Mouse (Mus musculus): ENCODE results near the gene Wdtc1. TPM values are rescaled to one million over a fixed set of nuclear protein-coding genes. Genes with fewer than 3 reads are reported as not detected.
A peak's percentile ranks its signal among the peaks of the same experiment; 100 is the strongest.

Gene Wdtc1
- total and polyA plus RNA-seq, 3 experiments = 13.2 to 35.3 TPM; not detected in 1

DNA sequence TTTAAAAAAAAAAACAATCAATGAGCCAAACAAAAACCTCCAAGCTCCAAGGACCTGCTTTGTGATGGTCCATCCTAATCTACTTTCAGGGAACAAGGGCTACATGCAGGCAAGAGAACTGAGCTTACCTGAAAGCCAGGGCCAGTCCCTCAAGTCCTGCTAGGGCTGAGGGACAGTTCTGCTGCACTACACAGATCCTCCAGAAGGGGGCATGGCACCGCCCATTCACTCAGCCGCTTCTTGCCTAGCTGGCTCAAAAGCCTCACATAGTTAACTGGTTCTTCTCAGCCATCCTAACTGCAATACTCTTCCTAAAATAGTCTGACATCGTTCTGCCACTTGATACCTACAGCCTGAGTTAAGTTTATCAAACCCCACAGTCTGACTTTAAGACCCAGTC lies 46.0 kb downstream of the Wdtc1 start:
- H3K36me3 ChIP-seq (ENCODE audit: control insufficient read depth in 1 of 2, insufficient read depth in 2 of 2, low read length in 2 of 2) = no peaks in the 10 kb centered on the region
- TF ChIP-seq RAD21 (IDR thresholded peaks at IDR 0.05; ENCODE audit: low read depth, low read length) (peak; percentile 37), CTCF (IDR thresholded peaks at IDR 0.05 in 2 of 3, conservative IDR thresholded peaks at IDR 0.05 in 1 of 3; ENCODE audit: control insufficient read depth in 1 of 3, insufficient read depth in 1 of 3, low read depth in 2 of 3, low read length in 3 of 3, poor library complexity in 1 of 3, severe bottlenecking in 1 of 3) (peak; percentile 75 to 84 (median 77)), MYB (IDR thresholded peaks at IDR 0.05; ENCODE audit: low read depth, low read length) (no peak), SMC3 (IDR thresholded peaks at IDR 0.05; ENCODE audit: low read depth, low read length) (peak; percentile 63), MAZ (IDR thresholded peaks at IDR 0.05; ENCODE audit: low read depth, low read length) (no peak), ZC3H11A (IDR thresholded peaks at IDR 0.05; ENCODE audit: low read depth, low read length) (peak; percentile 23)
- no peak overlapping the region for H3K27ac ChIP-seq (ENCODE audit: control insufficient read depth, low read depth, low read length)
- no peaks in the 10 kb centered on the region for H3K27me3 ChIP-seq (ENCODE audit: control insufficient read depth in 1 of 2, insufficient read depth in 2 of 2, low read length in 2 of 2)
- DNase-seq (ENCODE audit: low read depth, low spot score) = peak; percentile 78
- H3K79me2 ChIP-seq (ENCODE audit: control insufficient read depth, insufficient read depth, low read length, poor library complexity) = no peaks in the 10 kb centered on the region
- no peaks in the 10 kb centered on the region for H3K9me3 ChIP-seq (replicated peaks; ENCODE audit: insufficient read depth, low read length)
- H3K4me3 ChIP-seq (ENCODE audit: control insufficient read depth in 1 of 2, insufficient read depth in 1 of 2, low read depth in 2 of 2, low read length in 2 of 2) = no peak overlapping the region
- H3K9ac ChIP-seq (ENCODE audit: control insufficient read depth, low read depth, low read length, poor library complexity, severe bottlenecking) = no peak overlapping the region
- H3K4me1 ChIP-seq (ENCODE audit: control insufficient read depth in 1 of 2, insufficient read depth in 2 of 2, low read length in 2 of 2) = no peaks in the 10 kb centered on the region

DNA sequence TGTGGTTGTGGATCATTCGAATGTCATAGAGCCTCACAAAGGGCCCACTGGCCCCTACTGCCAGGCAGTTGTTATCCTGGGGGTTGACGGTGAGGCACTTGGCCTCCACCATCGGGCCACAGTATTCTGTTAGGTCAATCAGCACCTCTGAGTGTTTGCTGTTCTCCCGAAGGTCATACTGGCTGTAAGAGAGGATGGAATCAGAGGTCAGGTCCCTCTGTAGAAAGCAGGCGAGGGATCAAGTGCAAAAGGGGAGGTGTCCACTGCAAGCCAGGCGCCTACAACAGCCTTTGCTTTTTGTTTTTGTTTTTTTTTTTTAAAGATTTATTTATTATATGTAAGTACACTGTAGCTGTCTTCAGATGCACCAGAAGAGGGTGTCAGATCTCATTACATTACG lies 47.5 kb downstream of the Wdtc1 start:
- Histone ChIP-seq H3K4me3 (ENCODE audit: control insufficient read depth in 1 of 2, insufficient read depth in 1 of 2, low read depth in 2 of 2, low read length in 2 of 2) (no peak overlapping the region), H3K4me1 (ENCODE audit: control insufficient read depth in 1 of 2, insufficient read depth in 2 of 2, low read length in 2 of 2) (no peaks in the 10 kb centered on the region), H3K79me2 (ENCODE audit: control insufficient read depth, insufficient read depth, low read length, poor library complexity) (no peaks in the 10 kb centered on the region), H3K27me3 (ENCODE audit: control insufficient read depth in 1 of 2, insufficient read depth in 2 of 2, low read length in 2 of 2) (no peaks in the 10 kb centered on the region), H3K9me3 (replicated peaks; ENCODE audit: insufficient read depth, low read length) (no peaks in the 10 kb centered on the region), H3K27ac (ENCODE audit: control insufficient read depth, low read depth, low read length) (no peak overlapping the region), H3K9ac (ENCODE audit: control insufficient read depth, low read depth, low read length, poor library complexity, severe bottlenecking) (no peak overlapping the region), H3K36me3 (ENCODE audit: control insufficient read depth in 1 of 2, insufficient read depth in 2 of 2, low read length in 2 of 2) (no peaks in the 10 kb centered on the region)
- no peak for TF ChIP-seq POLR2AphosphoS5 (IDR thresholded peaks at IDR 0.05; ENCODE audit: borderline replicate concordance, low read depth, low read length)
- no peak for TF ChIP-seq RAD21 (IDR thresholded peaks at IDR 0.05; ENCODE audit: low read depth, low read length)
- no peak for TF ChIP-seq MYC (IDR thresholded peaks at IDR 0.05; ENCODE audit: low read depth, low read length)
- TF ChIP-seq ZC3H11A (IDR thresholded peaks at IDR 0.05; ENCODE audit: low read depth, low read length) = no peak
- no peak for TF ChIP-seq BHLHE40 (IDR thresholded peaks at IDR 0.05; ENCODE audit: borderline replicate concordance, low read depth, low read length)
- TF ChIP-seq POLR2A (IDR thresholded peaks at IDR 0.05; ENCODE audit: control insufficient read depth in 1 of 2, insufficient read depth in 1 of 2, low read depth in 1 of 2, low read length in 2 of 2, poor library complexity in 1 of 2) = no peak
- no peak for TF ChIP-seq ZNF384 (IDR thresholded peaks at IDR 0.05; ENCODE audit: low read depth, low read length)
- no peak for TF ChIP-seq POLR2AphosphoS2 (IDR thresholded peaks at IDR 0.05; ENCODE audit: low read length)
- no peak for TF ChIP-seq USF1 (IDR thresholded peaks at IDR 0.05; ENCODE audit: low read depth, low read length)
- TF ChIP-seq MEF2A (IDR thresholded peaks at IDR 0.05; ENCODE audit: extremely low read depth, insufficient replicate concordance, low read depth, low read length, poor library complexity, severe bottlenecking) = no peak
- DNase-seq (ENCODE audit: low read depth, low spot score) = no peak

DNA sequence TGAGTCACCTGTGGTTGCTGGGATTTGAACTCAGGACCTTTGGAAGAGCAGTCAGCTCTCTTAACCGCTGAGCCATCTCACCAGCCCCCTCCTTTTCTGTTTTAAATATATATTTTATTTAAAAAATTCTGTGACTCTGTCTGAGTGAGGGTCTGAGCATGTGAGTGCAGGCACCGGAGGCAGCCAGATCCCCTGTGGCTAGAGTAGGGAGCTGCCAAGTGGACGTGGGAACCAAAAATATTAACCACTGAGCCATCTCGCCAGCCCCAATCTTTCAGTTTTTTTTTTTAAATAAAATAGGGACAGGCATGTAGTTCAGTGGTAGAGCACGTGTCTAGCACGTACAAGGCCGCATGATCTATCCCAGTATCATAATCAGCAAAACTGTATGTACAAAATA lies 48.5 kb downstream of the Wdtc1 start:
- no peaks in the 10 kb centered on the region for H3K9me3 ChIP-seq (replicated peaks; ENCODE audit: insufficient read depth, low read length)
- no peaks in the 10 kb centered on the region for H3K27me3 ChIP-seq (ENCODE audit: control insufficient read depth in 1 of 2, insufficient read depth in 2 of 2, low read length in 2 of 2)
- H3K36me3 ChIP-seq (ENCODE audit: control insufficient read depth in 1 of 2, insufficient read depth in 2 of 2, low read length in 2 of 2) = no peaks in the 10 kb centered on the region
- no peak overlapping the region for H3K27ac ChIP-seq (ENCODE audit: control insufficient read depth, low read depth, low read length)
- DNase-seq (ENCODE audit: low read depth, low spot score) = no peak
- TF ChIP-seq MYB (IDR thresholded peaks at IDR 0.05; ENCODE audit: low read depth, low read length) (no peak), MYC (IDR thresholded peaks at IDR 0.05; ENCODE audit: low read depth, low read length) (no peak), POLR2AphosphoS2 (IDR thresholded peaks at IDR 0.05; ENCODE audit: low read length) (no peak), ZKSCAN1 (IDR thresholded peaks at IDR 0.05; ENCODE audit: low read depth, low read length) (no peak), GABPA (IDR thresholded peaks at IDR 0.05; ENCODE audit: low read depth, low read length) (no peak), GATA1 (IDR thresholded peaks at IDR 0.05; ENCODE audit: low read depth, low read length) (no peak), EP300 (IDR thresholded peaks at IDR 0.05; ENCODE audit: low read depth in 1 of 2, low read length in 2 of 2) (no peak), SIN3A (IDR thresholded peaks at IDR 0.05; ENCODE audit: low read length) (no peak), HCFC1 (IDR thresholded peaks at IDR 0.05; ENCODE audit: low read depth, low read length) (no peak), MAFK (IDR thresholded peaks at IDR 0.05; ENCODE audit: borderline replicate concordance, low read depth, low read length) (no peak)
- H3K4me1 ChIP-seq (ENCODE audit: control insufficient read depth in 1 of 2, insufficient read depth in 2 of 2, low read length in 2 of 2) = no peaks in the 10 kb centered on the region
- no peak overlapping the region for H3K9ac ChIP-seq (ENCODE audit: control insufficient read depth, low read depth, low read length, poor library complexity, severe bottlenecking)
- H3K4me3 ChIP-seq (ENCODE audit: control insufficient read depth in 1 of 2, insufficient read depth in 1 of 2, low read depth in 2 of 2, low read length in 2 of 2) = no peak overlapping the region
- no peaks in the 10 kb centered on the region for H3K79me2 ChIP-seq (ENCODE audit: control insufficient read depth, insufficient read depth, low read length, poor library complexity)

Measured in MEL (cell line).